Mouse (Mus musculus) heart, adult 18-20 months (tissue): Measurements from ENCODE around the gene Rnf183. TPM values are rescaled to one million over a fixed set of nuclear protein-coding genes. Genes with fewer than 3 reads are reported as not detected.
A peak's percentile ranks its signal among the peaks of the same experiment; 100 is the strongest.

Source experiments
- DNase-seq, 2 experiments: peaks; one replicate each; pipeline ENCODE4 v3.0.0; 2021 to 2022; ENCODE audit warnings: mixed read lengths in 1 of 2
- total RNA-seq, 2 experiments: library from RNA; stranded (reverse); gene quantifications; 2 replicates each; pipeline ENCODE4 v1.2.3; 2021

The Rnf183 gene
- total RNA-seq, 2 experiments from 2014 or later: not detected

DNA sequence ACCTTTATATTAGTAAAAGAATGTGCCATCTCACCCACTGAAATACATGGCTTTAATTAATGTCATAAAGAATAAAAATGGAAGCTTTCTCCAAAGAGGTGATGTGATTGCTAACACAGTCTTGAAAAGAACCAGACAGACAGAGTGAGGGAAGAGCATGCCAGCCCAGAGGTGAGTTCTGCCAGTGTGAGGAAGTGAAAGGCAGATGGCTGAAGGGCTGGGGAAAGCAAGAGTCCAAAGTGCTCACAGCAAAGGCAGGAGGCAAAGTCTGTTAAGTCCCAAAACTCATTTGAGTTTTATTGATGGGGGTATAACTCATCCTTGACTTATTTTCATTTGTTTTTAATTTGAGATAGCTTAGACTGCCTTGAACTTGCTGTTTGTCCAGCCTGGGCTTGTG is 4.4 kb downstream of the Rnf183 start:
- no peak for DNase-seq

DNA sequence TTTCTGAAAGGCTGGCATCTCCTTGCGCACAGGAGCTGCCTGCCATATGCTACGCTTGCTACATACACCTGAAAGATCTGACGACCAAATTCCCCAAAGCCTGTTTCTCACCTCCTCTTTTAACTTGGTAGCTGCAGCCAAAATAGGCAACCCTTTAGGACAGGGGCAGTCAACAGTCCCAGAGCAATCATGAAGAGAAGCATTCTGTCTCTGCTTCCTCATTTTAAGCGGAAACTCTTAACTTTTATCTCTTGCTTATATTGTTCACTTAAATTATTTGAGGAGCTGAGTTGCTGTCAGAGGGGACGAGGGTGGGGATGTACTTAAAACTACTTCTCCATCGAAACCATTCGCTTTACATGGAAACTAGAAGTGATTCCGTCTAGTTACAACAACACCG is 5.4 kb downstream of the Rnf183 start:
- no peak for DNase-seq

DNA sequence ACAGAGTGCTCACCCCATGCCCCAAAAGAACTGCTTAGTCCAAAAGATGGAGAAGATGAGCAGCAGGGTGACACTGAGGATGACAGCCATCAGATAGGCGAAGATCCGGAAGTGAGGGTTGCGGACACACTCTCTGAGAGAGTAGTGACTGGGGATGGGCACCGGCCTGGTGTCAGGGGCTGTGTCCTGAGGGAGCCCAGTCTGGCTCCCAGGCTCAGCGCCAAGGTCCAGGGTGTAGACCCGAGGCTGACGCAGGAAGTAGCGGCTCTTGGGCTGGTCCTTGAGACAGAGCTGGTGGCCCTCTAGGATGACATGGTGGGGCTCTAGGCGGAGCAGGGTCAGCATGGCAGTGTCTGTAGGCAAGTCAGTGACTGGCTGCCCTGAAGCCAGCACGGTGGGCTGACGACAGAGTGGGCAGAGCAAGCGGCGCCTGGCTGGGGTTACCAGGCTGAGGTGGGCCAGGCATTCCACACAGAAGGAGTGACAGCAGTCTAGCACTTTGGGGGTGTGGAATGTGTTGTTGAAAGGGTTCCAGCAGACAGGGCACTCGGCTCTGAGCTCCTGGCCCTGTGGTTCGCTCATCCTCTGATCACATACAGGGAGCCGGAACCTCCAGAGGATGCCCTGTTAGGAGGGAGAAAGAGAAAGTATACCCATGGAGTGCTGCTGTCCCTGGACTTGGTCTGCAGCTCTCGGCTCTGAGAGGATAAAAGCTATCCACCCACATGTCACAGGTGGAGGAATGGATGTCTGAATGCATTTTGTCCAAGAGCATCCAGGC is 6.9 kb downstream of the Rnf183 start:
- no peak for DNase-seq

DNA sequence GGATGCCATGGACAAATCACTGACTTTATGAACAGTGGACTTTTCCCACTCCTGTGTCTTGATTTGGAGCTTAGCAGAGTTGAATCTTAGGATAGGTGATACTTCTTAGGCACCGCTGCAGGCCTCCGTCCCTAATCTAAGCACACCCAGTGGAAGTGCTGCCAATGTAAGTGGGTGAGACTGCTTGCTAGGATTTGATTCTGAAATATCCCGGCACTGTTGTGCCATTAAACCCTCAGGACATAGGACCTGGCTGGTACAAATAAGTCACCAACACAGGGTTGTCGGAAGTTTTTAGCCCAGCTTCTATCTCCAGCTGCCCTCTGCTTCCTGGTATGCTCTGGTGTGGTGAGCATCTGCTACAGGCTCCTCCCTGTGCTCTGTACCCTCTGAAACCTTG is 9.2 kb downstream of the Rnf183 start:
- no peak for DNase-seq

DNA sequence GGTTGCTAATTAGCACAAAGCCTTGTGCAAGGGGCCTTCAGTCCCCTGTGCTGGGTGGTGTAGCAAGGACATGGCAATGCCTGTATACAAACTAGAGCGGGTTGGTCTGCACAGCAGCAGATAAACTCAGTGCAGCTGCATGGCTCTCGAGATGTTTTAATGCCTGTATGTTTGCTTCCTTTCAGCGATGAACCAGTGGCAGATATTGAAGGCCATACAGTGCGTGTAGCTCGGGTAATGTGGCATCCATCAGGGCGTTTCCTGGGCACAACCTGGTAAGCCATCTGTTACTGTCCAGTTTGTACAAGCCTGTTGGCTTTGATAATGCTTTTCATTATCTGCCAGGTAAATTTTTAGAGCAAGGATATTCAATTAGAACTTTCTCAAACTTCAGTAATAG is 16.0 kb downstream of the Rnf183 start:
- no peak for DNase-seq

DNA sequence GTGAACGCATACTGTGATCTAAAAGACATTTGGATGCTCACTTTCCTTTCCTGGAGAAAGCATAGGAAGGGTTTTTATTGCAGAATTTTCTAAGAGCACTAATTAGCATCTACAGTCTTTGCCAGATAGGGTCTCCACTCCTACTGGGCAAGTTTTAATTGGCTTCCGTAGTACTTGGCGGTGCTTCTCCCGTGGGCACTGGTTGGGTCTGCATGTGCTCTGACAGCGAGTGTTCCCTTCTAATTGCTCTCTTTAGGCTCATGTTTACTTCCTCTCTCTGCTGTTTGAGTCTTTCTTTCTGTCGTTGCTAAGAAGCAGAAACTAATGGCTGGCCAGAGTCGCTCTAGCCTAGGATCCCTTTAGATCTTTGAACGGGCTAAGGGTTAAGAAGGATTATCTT is 16.6 kb downstream of the Rnf183 start:
- DNase-seq: no peak

DNA sequence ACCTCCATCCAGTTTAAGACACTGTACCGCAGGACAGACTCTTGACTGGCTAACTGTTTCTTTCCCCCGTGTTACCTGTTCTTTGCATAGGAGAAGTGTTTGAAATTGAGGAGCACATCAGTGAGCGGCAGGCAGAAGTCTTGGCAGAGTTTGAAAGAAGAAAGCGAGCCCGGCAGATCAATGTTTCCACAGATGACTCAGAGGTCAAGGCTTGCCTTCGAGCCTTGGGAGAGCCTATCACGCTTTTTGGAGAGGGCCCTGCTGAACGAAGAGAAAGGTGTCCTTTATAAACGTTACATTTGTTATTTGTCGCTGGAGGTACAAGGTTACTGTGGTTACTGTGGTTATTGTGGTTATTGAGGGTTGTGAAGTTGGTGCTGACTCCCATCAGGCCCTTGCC is 23.4 kb downstream of the Rnf183 start:
- DNase-seq: no peak

DNA sequence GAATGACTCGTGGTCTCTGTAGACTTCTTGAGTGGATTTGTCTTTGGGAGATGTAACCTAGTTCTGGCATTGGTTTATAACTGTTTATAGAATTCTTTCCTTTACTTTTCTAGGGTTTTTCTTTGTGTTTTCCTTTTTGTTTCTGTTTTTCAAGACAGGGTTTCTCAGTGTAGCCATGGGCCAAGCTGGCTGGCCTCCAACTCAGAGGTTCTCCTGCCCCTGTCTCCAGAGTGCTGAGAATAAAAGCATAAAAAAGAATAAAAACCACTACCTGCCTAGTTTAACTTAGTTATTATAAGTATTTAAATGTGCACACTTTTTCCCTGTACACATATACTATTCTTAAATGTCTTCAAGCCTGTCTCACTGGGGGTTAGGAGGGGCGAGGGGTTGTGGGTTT is 24.7 kb downstream of the Rnf183 start:
- no peak for DNase-seq

DNA sequence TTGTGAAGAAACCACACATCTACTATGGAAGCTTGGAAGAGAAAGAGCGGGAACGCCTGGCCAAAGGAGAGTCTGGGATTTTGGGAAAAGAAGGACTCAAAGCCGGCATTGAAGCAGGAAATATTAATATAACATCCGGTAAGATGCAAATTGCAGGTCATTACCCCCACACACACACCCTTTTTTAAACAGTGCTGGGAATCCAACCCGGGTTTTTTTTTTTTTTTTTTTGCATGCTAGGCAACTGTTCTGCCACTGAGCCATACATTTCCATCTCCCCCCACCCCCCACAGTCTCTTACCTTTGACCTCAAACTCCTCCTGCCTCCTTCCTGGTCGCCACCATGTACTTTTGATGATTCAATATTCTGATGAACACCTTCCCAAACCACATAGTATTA is 25.4 kb downstream of the Rnf183 start:
- DNase-seq: no peak

DNA sequence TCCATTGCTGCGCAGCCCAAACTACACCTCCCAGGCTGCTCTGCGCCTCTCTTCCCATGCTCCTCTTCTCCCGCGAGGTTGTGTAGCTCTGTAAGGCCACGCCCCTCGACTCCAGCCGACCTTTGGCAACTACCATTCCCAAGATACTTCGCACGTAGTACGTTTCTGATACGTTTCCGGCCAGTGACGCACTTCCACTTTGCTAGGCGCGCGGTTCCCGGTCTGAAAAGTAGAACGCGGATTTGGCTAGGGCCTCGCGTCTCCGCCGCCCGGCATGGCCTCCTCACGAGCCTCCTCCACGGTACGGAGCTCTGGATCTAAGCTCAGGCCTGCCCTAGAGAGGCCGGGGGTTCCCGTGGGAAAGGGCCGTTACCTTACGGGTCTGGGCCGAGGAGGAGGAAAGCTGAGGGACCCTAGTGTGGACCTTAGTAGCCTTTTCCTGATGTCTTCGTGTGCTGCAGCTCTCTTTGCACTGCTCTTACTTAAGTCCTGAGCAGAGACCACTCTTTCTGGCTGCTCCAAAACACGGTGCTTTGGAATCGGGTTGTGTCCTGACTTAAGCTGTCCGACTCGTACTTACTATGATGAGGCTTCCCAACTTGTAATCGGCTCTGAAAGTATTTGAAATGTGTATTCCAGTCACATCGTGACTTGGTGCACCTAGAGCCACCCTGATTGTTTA is 26.3 kb downstream of the Rnf183 start, which contains the start of the genes Cdc26 and Prpf4:
Gene Cdc26, minus strand, starts transcription at position 42 of the 682 bp plus-strand sequence.
Gene Prpf4, plus strand, starts transcription at position 197 of the 682 bp plus-strand sequence.
- peak; percentile 98 to 99 for DNase-seq

DNA sequence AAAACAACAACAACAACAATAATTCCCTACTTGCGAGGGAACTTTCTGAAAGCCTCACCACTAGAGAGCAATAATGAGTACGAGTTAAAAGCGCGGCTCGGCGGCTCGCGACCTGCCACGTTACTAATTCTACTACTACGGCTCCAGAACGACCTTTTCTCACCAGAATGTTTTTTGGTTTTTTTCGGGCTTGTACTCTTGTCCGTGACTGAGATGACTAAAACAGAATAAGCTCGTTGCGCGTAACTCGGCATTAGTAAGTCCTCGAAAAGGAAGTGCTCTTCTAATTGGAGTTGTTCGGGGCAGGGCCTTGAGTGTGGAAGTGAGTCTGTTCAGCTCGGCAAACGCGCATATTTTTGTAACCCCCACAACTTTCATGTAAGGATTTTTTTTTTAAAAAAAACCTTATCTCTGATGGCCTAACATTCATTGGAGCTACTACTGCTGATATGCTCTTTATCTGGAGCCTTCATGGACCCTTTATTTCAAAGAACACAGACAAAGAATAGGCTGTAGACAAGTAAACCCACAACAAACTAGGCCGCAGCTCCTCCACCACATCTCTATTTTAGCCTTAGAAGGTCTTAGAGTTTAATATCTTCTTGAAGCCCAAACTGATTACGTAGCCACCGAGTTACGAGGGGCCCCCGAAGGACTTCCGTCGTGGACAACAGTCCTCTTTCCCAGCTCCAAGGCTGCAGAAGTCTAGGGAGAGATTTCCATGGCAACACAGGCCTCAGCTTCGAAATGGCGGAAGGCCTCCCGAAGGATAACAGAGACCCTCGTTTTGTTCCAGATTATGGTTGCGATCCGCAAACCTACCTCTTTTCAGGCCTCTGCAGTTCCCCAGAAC is 27.1 kb downstream of the Rnf183 start:
- peak; percentile 65 to 82 for DNase-seq

DNA sequence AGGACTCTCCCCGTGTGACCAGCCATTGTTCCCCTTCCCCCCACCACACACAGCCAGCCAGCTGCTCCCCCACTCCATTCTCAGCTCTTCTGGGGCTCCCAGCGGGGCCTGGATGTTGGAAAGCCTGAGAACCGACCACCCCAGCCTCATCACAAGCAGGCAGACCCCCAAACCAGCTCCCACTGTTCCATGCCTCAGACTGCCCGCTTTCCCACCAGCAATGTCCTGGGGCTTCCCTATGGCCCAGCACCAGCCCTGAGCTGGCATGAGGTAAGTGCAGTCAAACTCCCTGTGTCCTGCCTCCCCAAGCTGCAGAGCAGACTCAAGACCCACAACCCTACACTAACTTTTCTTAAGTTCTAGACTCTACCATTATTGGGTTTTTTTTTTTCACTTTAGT is 28.9 kb downstream of the Rnf183 start:
- DNase-seq: no peak

DNA sequence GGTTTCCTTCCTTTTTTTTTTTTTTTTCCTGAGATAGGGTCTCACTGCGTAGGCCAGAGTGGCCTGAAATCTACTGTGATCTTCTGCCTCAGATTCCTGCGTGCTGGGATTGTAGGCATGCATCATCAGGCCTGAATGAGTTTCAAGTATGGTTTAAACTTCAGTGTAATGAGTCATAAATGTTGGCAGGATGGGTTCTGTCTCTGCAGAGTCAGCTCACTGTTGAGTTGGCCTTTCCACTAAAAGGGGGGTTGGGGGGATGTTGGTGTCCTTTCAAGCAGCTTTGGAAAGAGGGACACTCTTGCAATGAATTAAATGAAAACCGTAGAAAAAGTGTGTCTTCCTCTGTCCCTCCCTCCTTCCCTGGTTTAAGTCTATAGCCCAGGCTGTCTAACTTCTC is 36.1 kb downstream of the Rnf183 start:
- peak; percentile 30 for DNase-seq

DNA sequence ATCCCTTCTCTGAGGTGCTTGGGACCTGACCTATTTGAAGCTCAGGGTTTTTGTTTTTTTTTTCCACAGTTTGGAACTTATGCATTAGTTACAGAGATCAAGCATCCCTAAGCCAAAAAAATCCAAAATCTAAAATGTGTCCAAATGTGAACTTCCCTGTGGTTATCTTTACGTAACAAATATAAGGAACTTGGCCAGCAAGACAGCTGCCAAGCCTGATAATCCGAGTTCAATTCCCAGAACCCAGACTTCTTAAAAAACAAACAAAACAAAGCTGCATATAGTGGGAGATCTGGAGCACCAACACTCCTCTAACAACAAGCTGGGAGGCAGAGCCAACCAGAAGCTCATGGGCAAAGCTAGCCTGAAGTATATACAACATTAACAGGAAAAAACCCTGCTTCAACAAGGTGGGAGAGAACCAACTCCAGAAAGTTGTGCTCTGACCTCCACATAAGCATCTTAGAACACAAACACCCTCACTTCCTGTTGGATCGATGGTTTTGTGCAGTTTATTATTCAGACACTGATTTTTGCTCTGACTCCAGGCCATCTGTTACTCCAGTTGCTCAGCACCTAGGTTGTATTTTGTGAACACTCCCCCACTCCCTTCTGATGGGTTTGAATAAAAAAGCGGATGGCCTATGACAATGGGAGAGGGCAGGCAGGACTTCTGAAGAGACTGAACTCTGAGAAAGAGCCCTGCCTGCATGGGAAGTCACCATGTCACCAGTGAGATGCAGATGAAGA is 37.3 kb downstream of the Rnf183 start:
- no peak for DNase-seq

DNA sequence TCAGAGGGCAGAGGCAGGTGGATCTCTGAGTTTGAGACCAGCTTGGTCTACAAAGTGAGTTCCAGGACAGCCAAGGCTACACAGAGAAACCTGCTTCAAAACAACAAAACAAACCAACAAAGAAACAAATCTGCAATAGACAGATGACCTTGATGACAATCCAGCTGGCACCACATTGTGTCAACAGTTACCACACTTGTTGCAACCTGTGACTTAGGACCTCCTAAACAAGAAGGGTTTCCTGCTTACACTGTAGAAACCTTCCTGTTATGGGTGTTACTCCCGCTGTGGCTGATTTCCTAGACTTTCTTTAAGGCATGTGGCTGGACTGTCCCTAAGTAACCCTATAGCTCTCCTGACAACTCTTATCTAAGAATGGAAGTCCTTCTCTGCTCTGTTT is 39.2 kb downstream of the Rnf183 start:
- no peak for DNase-seq

DNA sequence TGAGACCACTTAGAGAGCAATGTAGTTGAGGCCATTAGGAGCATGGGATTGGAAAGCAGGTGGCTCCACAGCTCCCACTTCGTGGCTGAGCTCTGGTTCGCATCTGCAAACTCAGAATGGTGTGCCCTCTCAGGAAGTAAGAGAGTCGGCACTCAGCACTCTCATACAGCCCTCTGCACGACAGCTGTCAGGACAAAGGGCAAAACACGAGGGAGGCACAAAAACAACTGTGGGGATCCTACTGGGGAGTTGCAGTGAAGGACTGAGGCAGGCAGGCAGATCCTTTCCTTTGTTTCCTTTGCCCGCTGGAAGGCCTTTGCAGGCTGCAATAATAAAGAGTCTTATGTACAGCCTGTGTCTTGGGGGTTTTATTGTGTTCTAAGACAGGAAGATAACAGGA is 41.6 kb downstream of the Rnf183 start:
- no peak for DNase-seq

DNA sequence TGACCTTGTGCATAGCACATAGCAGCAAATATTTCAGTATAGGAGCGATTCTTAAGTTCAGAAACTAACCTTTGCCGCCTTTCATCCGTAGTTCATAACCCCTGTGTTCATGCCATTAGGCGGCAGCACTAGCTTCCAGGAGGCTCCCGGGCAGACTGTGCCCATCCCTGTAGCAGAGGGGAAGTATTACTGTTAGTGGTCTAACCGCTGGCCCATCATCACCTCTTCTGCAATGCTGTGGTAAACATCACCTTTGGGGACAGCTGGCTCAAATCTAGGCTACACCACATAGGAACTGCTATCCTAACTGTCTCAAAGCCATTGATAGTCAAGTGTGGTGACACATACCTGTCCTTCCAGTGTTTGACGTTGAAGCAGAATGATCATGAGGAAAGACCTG is 43.2 kb downstream of the Rnf183 start:
- no peak for DNase-seq

DNA sequence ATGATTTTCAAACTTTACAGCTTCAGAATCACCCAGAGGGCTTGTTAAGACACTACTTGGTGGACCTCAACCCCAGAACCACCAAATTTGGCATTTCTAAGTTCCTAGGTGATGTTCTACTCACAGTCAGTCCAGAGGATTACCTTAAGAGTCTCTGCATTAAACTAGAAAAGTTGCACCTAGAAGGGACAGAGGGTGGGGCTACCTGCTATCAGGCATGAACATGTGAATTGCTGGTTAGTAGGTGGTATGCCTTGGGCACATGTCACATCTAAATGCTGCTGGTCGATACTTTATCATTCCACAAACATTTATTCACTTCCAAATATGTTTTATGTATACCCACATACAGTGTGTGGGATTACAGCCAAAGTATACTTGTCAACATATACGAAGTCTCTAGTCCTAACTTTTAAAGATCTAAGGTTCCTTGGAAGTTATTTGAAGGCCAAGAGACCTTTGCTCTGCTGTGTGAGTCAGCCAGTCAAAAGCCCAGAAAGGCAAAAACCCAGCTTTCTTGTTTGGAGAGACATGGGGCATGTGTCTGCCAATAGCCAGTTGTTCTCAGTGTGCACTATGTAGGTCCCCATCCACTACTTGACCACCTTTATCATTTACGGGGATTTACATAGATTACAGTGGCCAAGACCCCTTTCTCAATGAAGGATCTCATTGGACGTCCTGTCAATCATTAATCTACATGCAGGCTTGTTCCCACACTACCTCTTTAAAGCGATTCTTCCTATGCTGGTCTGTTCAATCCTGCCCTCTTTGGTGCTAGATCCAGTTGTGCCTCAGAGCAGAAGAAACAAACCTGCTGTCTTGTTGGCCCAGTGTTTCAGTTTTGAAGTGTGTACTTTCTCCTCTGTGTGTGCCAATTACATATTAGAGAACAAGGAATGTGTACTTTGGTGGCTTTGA is 45.2 kb downstream of the Rnf183 start:
- DNase-seq: no peak

DNA sequence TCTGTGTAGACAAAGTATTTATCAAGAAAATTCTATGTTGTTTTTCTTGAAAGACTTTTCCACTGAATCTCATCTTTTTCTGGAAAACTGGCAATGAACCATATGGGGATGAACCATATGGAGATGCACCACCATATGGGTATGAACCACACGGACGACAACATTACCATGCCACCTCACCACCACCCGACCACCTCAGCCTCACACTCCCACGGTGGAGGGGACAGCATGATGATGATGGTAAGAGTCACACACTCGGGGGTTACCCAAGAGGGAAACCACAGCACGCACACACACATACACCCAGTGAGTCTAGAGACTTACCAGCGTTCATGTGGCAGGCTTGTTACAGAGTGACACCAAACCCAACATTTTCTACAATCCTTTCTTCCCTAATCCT is 49.6 kb downstream of the Rnf183 start:
- DNase-seq: no peak

DNA sequence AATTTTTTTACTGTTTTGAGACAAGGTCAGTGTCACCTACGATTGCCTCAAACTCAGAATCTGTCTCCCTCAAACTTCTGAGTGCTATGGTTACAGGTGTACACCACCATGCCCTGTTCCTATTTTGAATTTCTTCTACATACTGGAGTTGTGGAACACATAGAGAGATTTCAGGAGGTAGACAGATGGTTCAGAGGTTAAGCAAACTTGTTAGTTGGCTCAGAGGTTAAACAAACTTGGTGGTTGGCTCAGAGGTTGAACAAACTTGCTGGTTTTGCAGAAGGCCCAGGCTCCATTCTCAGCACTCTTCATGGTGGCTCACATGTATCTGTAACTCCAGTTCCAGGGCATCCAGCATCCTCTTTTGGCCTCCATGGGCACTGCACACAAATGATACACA is 50.9 kb downstream of the Rnf183 start:
- no peak for DNase-seq

DNA sequence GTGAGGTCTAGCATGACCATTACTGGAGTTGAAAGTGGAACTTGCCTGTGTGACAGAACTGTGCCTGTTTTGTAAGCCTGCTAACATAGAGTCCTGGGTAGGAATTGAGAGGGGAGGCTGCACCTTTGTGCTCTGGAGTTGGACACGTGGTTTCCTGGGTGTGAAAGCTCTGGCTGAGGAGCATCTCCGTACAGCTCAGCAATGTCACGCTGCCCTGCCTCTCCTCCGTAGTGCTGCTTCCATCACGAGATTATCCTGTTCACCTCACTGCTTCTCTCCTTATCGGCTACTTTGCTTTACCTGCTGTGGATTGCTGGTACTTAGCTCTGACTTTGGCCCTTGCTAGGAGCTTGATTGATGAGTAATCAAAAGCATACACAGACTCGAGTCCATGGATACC is 51.3 kb downstream of the Rnf183 start:
- DNase-seq: no peak
